Mouse (Mus musculus) thymus, postnatal 36 days (tissue): Measurements from ENCODE around the gene Aak1.
A peak's percentile ranks its signal among the peaks of the same experiment; 100 is the strongest.

Experiments
- DNase-seq, 2 experiments: peaks; one replicate each; pipeline ENCODE4 v3.0.0; 2022; ENCODE audit warnings: mixed read lengths in 2 of 2

Aak1 gene

DNA sequence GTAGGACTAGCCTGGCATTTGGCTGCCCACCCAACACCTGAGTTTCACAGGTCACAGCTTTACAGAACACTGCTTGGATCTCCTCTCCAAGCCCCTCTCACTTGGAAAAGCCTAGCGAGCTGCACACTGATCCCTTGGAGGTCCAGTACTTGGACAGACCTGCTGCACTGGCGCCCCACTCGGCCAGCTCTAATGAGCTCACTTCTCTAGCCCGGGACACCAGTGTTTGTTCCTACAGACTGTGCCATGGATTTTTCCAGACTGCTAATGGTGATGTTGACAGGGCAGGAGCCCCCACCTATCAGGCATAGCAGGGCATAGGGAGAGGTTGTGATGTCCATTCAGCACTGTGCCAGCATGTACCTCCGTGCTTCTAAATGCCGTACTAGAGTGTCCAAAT is 48.2 kb downstream of the Aak1 start:
- no peak for DNase-seq

GRCm38 (mm10) chr6:86899053-86899452 is 49.7 kb downstream of the Aak1 start:
- no peak for DNase-seq

DNA sequence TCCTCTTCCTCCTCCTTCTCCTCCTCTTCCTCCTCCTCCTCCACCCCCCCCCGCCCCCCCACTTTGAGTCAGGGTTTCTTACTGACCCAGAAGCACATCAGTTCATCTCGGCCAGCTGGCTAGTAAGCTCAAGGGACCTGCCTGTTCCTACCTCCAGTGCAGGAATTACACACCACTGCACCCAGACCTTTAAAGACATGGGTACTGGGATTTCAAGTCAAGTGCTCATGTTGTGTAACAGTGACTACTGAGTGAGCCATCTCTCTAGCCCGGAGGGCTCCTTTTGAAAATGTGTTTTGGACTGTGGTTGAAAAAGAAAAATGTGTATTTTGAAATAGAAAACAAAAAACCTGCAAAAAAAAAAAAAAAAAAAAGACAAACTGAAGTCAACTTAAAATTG is 50.6 kb downstream of the Aak1 start:
- DNase-seq = no peak

GRCm38 (mm10) chr6:86900546-86900945 is 51.2 kb downstream of the Aak1 start:
- DNase-seq = no peak

- no peak for DNase-seq
Observed at GRCm38 (mm10) chr6:86905500-86905899, 56.2 kb downstream of the Aak1 start.

GRCm38 (mm10) chr6:86907191-86907590 is 57.9 kb downstream of the Aak1 start:
- DNase-seq = no peak

GRCm38 (mm10) chr6:86908561-86909150 is 59.3 kb downstream of the Aak1 start:
- peak in 1 of 2 experiments; percentile 10 for DNase-seq

DNA sequence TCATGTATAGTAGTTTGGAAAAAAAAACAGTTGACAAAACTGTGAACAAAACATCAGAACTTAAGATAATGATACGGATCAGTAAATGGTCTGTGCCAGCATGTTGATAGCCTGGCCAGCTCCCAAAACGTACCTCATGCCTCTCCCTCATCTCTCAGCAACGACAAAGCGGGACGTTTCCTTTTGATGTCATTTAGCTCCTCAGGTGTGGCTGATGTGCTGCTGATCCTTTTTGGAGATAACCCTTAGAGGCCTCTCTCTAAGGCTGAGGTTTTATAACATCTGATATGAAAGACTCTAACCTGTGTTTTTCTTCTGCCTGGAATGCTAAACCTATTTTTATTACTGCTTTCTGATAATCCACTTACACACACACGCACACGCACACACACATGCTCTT is 60.6 kb downstream of the Aak1 start:
- DNase-seq = no peak

GRCm38 (mm10) chr6:86916157-86916820 is 67.0 kb downstream of the Aak1 start:
- DNase-seq = no peak

DNA sequence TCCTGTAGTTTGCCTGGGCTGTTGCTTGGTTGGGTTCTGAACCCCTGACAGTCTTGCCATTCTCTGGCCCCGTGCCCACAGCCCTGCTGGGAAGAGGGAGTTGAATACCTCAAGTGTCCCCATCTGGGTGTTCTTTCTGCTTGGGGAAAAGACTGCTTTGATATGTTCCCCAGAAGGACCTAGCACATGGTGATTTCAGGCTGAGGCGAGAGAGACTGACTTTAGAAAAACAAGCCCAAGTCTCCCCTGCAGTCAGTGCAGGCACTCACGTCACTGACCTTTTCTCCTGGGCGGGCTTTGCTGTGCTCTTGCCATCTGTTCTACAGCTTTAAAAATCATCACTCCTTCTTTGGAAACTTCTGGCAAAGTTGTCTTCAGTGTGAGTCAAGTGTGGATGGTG is 67.9 kb downstream of the Aak1 start:
- no peak for DNase-seq

- DNase-seq = no peak
Observed at GRCm38 (mm10) chr6:86918058-86918835, 68.9 kb downstream of the Aak1 start.

- peak; percentile 55 to 56 for DNase-seq
Observed at GRCm38 (mm10) chr6:86921880-86922279, 72.6 kb downstream of the Aak1 start.

GRCm38 (mm10) chr6:86924746-86925145 is 75.4 kb downstream of the Aak1 start:
- no peak for DNase-seq

- no peak for DNase-seq
Observed at GRCm38 (mm10) chr6:86934541-86934940, 85.2 kb downstream of the Aak1 start.

DNA sequence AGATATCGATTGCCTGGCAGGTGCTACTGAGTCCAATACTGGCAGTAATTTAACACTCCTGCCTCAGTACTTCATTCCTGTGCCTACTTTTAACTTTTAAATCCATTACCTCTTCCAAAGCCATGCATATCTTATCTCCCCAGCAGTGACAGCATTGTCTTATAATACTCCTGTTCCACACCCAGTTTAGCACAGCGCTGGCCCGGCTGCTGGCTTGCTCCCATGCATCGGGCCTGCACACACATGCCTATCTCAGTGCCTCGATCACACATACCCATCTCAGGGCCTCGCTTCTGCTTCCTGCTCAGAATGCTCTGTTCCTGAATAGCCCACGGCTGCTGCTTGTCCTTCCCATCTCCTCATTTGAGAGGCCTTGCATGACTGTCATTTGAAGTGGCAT is 90.5 kb downstream of the Aak1 start:
- no peak for DNase-seq

DNA sequence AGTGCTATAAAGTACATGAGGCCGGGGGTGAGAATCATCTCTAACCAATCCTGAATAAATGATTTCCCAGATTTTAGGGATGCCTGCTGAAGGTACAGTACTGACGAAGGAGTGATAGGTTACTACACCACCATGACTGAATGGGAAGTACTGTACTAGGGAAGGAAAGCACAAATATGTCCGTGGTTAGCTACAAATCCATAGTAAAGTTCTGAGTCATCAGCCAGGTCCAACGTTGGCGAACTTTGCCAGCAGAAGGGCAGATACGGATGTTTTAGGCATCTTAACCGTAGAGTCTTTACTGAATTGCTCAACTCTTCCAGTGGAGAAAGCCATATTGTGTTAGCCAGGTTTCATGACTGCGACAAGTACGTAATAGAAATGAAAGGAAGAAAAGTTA is 91.6 kb downstream of the Aak1 start:
- no peak for DNase-seq

DNA sequence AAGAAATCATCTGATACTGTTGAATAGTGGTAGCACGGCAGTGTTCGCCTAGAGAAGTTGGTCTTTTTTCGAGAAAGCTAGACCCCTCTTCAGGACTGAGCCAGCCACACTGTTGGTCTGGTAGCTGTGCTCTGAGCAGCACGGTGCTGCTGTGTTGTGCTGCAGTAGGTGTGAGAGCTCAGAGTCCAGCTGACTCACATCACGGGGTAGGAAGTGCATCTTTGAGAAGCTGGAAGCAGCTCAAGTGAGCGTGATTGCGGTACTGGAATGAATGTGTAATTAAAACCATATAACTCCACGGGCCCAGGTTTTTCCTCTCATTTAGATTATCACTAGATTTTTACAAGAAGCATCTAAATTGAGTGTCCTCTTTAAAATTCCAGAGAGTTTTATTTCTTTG is 97.8 kb downstream of the Aak1 start:
- DNase-seq = no peak

DNA sequence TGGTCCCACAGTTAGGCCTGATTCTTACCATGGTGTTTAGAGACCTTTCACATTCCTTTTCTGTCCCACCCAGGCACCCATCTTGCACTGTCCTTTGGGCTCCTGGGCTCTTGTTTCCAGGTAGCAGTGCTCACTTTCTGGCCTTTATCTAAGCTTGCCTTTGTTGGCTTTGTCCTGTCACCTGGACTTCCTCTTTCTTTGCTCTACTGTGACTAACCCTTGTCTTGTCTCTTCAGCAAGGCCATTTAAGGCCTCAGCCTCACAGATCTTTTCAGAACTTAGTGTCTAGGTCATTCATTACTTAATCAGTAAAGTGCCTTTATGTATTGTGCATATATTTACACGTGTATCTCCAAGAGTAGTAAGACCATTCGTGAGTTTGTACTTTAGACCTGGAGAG is 99.4 kb downstream of the Aak1 start:
- DNase-seq = no peak

- no peak for DNase-seq
Observed at GRCm38 (mm10) chr6:86950141-86950540, 100.8 kb downstream of the Aak1 start.

GRCm38 (mm10) chr6:86950733-86951255 is 101.5 kb downstream of the Aak1 start:
- DNase-seq = no peak

- DNase-seq = no peak
Observed at GRCm38 (mm10) chr6:86955741-86956140, 106.4 kb downstream of the Aak1 start.

DNA sequence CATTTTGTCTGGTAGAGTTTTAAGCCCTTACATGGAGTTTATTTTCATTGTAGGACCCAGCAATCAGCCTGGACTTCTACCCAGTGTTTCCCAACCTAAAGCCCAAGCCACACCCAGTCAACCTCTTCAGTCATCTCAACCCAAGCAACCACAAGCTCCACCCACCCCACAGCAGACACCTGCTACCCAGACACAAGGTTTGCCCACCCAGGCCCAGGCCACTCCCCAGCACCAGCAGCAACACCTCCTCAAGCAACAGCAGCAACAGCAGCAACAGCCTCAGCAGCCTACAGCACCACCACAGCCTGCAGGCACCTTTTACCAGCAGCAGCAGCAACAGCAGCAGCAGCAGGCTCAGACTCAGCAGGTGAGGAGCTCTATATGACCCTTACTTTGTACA is 106.9 kb downstream of the Aak1 start:
- peak in 1 of 2 experiments; percentile 39 for DNase-seq

GRCm38 (mm10) chr6:86959006-86959405 is 109.7 kb downstream of the Aak1 start:
- no peak for DNase-seq
